Mouse (Mus musculus) hindbrain, embryonic 15.5 days (tissue): ENCODE results near the gene Afap1l2. TPM values are rescaled to one million over a fixed set of nuclear protein-coding genes. Genes with fewer than 3 reads are reported as not detected.

Experiments used
- ATAC-seq: fragments of 200-750 bp; cut with Nextera tagmentation; 2 replicates; pipeline ENCODE4 v1.8.0; 2017; ENCODE audit warnings: low read depth, moderate number of reproducible peaks, moderate TSS enrichment; ENCODE audit not compliant: low FRiP score
- H3K27ac ChIP-seq: fragments of 300-500 bp; sonication (generic); replicated peaks from 2 replicates; pipeline ENCODE4 v1.5.1; 2015; ENCODE audit warnings: mild to moderate bottlenecking, inconsistent platforms
- H3K27me3 ChIP-seq: fragments of 300-500 bp; sonication (generic); 2 replicates; pipeline ENCODE4 v1.6.1; 2015; ENCODE audit warnings: control low read depth, inconsistent platforms
- H3K36me3 ChIP-seq: fragments of 300-500 bp; sonication (generic); 2 replicates; pipeline ENCODE4 v1.6.1; 2015; ENCODE audit warnings: control low read depth, inconsistent platforms
- H3K4me1 ChIP-seq: fragments of 300-500 bp; sonication (generic); replicated peaks from 2 replicates; pipeline ENCODE4 v1.6.1; 2015; ENCODE audit warnings: control low read depth, inconsistent platforms
- H3K4me2 ChIP-seq: fragments of 300-500 bp; sonication (generic); 2 replicates; pipeline ENCODE4 v1.6.1; 2015; ENCODE audit warnings: moderate library complexity, mild to moderate bottlenecking, inconsistent platforms
- H3K4me3 ChIP-seq: fragments of 300-500 bp; sonication (generic); 2 replicates; pipeline ENCODE4 v1.5.1; 2015; ENCODE audit warnings: mild to moderate bottlenecking, inconsistent platforms
- H3K9ac ChIP-seq: fragments of 300-500 bp; sonication (generic); 2 replicates; pipeline ENCODE4 v1.6.1; 2015; ENCODE audit warnings: inconsistent platforms
- H3K9me3 ChIP-seq: fragments of 300-500 bp; sonication (generic); 2 replicates; pipeline ENCODE4 v1.6.1; 2016; ENCODE audit warnings: control low read depth, inconsistent platforms
- WGBS: fragments of 180-500 bp; shearing (Covaris S2); methylation state at CpG from one replicate; pipeline ENCODE4 v1.1.7; 2015; 5-methylcytosine and 5-hydroxymethylcytosine counted together
- polyA plus RNA-seq: library from polyadenylated mRNA; unstranded; fragments of >200 nt; fragmentation: Nextera tagmentation; extraction: Ambion mirVana; gene quantifications from 2 replicates; pipeline ENCODE4 v1.2.1, GENCODE M21; 2015

Gene Afap1l2
- polyA plus RNA-seq, 1 experiment from 2014 or later = 16.4 TPM

GRCm38 (mm10) chr19:57003460-57003810 is 4.6 kb downstream of the Afap1l2 start:
- Histone ChIP-seq H3K4me3 (no peak overlapping the region), H3K9ac (no peak overlapping the region), H3K9me3 (no peaks in the 10 kb centered on the region), H3K27ac (peak overlapping the region; percentile 53), H3K27me3 (peaks cover 13% of the 10 kb centered on the region), H3K4me1 (peaks cover 44% of the 10 kb centered on the region), H3K4me2 (peak overlapping the region; percentile 28), H3K36me3 (no peaks in the 10 kb centered on the region)
- WGBS = 40% methylated on average over 7 of the region's 7 CpGs
- ATAC-seq = peak; percentile 44

- H3K4me1 ChIP-seq = peaks cover 39% of the 10 kb centered on the region
- peak overlapping the region; percentile 46 for H3K27ac ChIP-seq
- WGBS = 69% methylated on average over 12 of the region's 12 CpGs
Observed at GRCm38 (mm10) chr19:57002741-57003459, 5.1 kb downstream of the Afap1l2 start.

GRCm38 (mm10) chr19:57001926-57002325 is 6.1 kb downstream of the Afap1l2 start:
- H3K9ac ChIP-seq = no peak overlapping the region
- no peak for ATAC-seq
- H3K27ac ChIP-seq = no peak overlapping the region

More at GRCm38 (mm10) chr19:57002741-57003459, 5.1 kb downstream of the Afap1l2 start:
- H3K36me3 ChIP-seq = no peaks in the 10 kb centered on the region
- H3K27me3 ChIP-seq = peaks cover 9% of the 10 kb centered on the region
- peak; percentile 6; the same call in 1 of the 2 replicates for ATAC-seq
- H3K4me2 ChIP-seq = peak overlapping the region; percentile 28
- no peak overlapping the region for H3K9ac ChIP-seq
- no peaks in the 10 kb centered on the region for H3K9me3 ChIP-seq
- H3K4me3 ChIP-seq = no peak overlapping the region

GRCm38 (mm10) chr19:57000592-57000991 is 7.4 kb downstream of the Afap1l2 start:
- Histone ChIP-seq H3K9me3 (no peaks in the 10 kb centered on the region), H3K4me3 (no peak overlapping the region), H3K36me3 (no peaks in the 10 kb centered on the region), H3K4me2 (no peak overlapping the region), H3K27me3 (no peaks in the 10 kb centered on the region), H3K9ac (no peak overlapping the region), H3K27ac (no peak overlapping the region), H3K4me1 (peaks cover 46% of the 10 kb centered on the region)
- no peak for ATAC-seq
- WGBS = 90% methylated on average over 5 of the region's 5 CpGs

More at GRCm38 (mm10) chr19:57001926-57002325, 6.1 kb downstream of the Afap1l2 start:
- H3K4me3 ChIP-seq = no peak overlapping the region
- H3K27me3 ChIP-seq = no peaks in the 10 kb centered on the region; the same call in 1 of the 2 replicates
- H3K36me3 ChIP-seq = no peaks in the 10 kb centered on the region
- H3K9me3 ChIP-seq = no peaks in the 10 kb centered on the region
- WGBS = 85% methylated on average over 4 of the region's 4 CpGs
- H3K4me2 ChIP-seq = no peak overlapping the region
- H3K4me1 ChIP-seq = peaks cover 41% of the 10 kb centered on the region

- no peaks in the 10 kb centered on the region for H3K27me3 ChIP-seq
- no peak overlapping the region for H3K4me3 ChIP-seq
- 51% methylated on average over 2 of the region's 2 CpGs for WGBS
- no peaks in the 10 kb centered on the region for H3K36me3 ChIP-seq
- H3K27ac ChIP-seq = peak overlapping the region; percentile 21; the same call in 1 of the 2 replicates
- peaks cover 48% of the 10 kb centered on the region for H3K4me1 ChIP-seq
- H3K9ac ChIP-seq = no peak overlapping the region
- ATAC-seq = peak; percentile 49; the same call in 1 of the 2 replicates
- no peak overlapping the region for H3K4me2 ChIP-seq
- no peaks in the 10 kb centered on the region for H3K9me3 ChIP-seq
Observed at GRCm38 (mm10) chr19:56999781-57000180, 8.2 kb downstream of the Afap1l2 start.

- Histone ChIP-seq H3K4me2 (no peak overlapping the region), H3K9me3 (no peaks in the 10 kb centered on the region), H3K4me3 (no peak overlapping the region), H3K36me3 (no peaks in the 10 kb centered on the region), H3K9ac (no peak overlapping the region), H3K27me3 (no peaks in the 10 kb centered on the region), H3K27ac (peak overlapping the region; percentile 66), H3K4me1 (peaks cover 48% of the 10 kb centered on the region)
- WGBS = 58% methylated on average over 2 of the region's 2 CpGs
- ATAC-seq = no peak
Observed at GRCm38 (mm10) chr19:56998910-56999309, 9.1 kb downstream of the Afap1l2 start.

GRCm38 (mm10) chr19:56998331-56998730 is 9.7 kb downstream of the Afap1l2 start:
- H3K36me3 ChIP-seq = no peaks in the 10 kb centered on the region
- peak overlapping the region; percentile 66 for H3K27ac ChIP-seq
- ATAC-seq = no peak
- peaks cover 46% of the 10 kb centered on the region for H3K4me1 ChIP-seq
- H3K4me2 ChIP-seq = no peak overlapping the region
- WGBS = 72% methylated on average over 4 of the region's 4 CpGs
- no peaks in the 10 kb centered on the region for H3K27me3 ChIP-seq
- H3K9ac ChIP-seq = no peak overlapping the region
- H3K4me3 ChIP-seq = no peak overlapping the region
- no peaks in the 10 kb centered on the region for H3K9me3 ChIP-seq

GRCm38 (mm10) chr19:56997164-56997599 is 10.8 kb downstream of the Afap1l2 start:
- ATAC-seq = peak; percentile 55; the same call in 1 of the 2 replicates
- 5% methylated on average over 10 of the region's 10 CpGs for WGBS
- Histone ChIP-seq H3K4me3 (no peak overlapping the region), H3K36me3 (no peaks in the 10 kb centered on the region), H3K27me3 (no peaks in the 10 kb centered on the region), H3K27ac (peak overlapping the region; percentile 39), H3K4me2 (peak overlapping the region; percentile 35), H3K4me1 (peaks cover 37% of the 10 kb centered on the region), H3K9me3 (no peaks in the 10 kb centered on the region), H3K9ac (no peak overlapping the region)

GRCm38 (mm10) chr19:56995441-56995840 is 12.6 kb downstream of the Afap1l2 start:
- Histone ChIP-seq H3K4me1 (peaks cover 32% of the 10 kb centered on the region), H3K27ac (no peak overlapping the region)

GRCm38 (mm10) chr19:56994653-56995052 is 13.4 kb downstream of the Afap1l2 start:
- H3K9ac ChIP-seq = no peak overlapping the region
- H3K27me3 ChIP-seq = no peaks in the 10 kb centered on the region
- peaks cover 40% of the 10 kb centered on the region for H3K4me1 ChIP-seq
- no peaks in the 10 kb centered on the region for H3K9me3 ChIP-seq
- H3K4me2 ChIP-seq = no peak overlapping the region
- no peak overlapping the region for H3K27ac ChIP-seq
- 51% methylated on average over 4 of the region's 4 CpGs for WGBS
- no peaks in the 10 kb centered on the region for H3K36me3 ChIP-seq
- ATAC-seq = no peak
- no peak overlapping the region for H3K4me3 ChIP-seq

More at GRCm38 (mm10) chr19:56995441-56995840, 12.6 kb downstream of the Afap1l2 start:
- H3K9me3 ChIP-seq = no peaks in the 10 kb centered on the region
- no peaks in the 10 kb centered on the region for H3K36me3 ChIP-seq
- H3K4me3 ChIP-seq = no peak overlapping the region
- 89% methylated on average over 4 of the region's 4 CpGs for WGBS
- no peaks in the 10 kb centered on the region for H3K27me3 ChIP-seq
- ATAC-seq = no peak
- no peak overlapping the region for H3K4me2 ChIP-seq
- H3K9ac ChIP-seq = no peak overlapping the region

GRCm38 (mm10) chr19:56993763-56994162 is 14.3 kb downstream of the Afap1l2 start:
- Histone ChIP-seq H3K4me3 (no peak overlapping the region), H3K36me3 (no peaks in the 10 kb centered on the region), H3K9me3 (no peaks in the 10 kb centered on the region), H3K27me3 (no peaks in the 10 kb centered on the region), H3K27ac (no peak overlapping the region), H3K4me1 (peaks cover 43% of the 10 kb centered on the region), H3K4me2 (no peak overlapping the region), H3K9ac (no peak overlapping the region)
- ATAC-seq = no peak
- 81% methylated on average over 4 of the region's 4 CpGs for WGBS

- no peaks in the 10 kb centered on the region for H3K27me3 ChIP-seq
- ATAC-seq = no peak
- H3K4me2 ChIP-seq = no peak overlapping the region
- H3K36me3 ChIP-seq = no peaks in the 10 kb centered on the region
- 77% methylated on average over 8 of the region's 8 CpGs for WGBS
- no peak overlapping the region for H3K9ac ChIP-seq
- H3K27ac ChIP-seq = no peak overlapping the region
- H3K4me1 ChIP-seq = peaks cover 46% of the 10 kb centered on the region
- no peak overlapping the region for H3K4me3 ChIP-seq
- no peaks in the 10 kb centered on the region for H3K9me3 ChIP-seq
Observed at GRCm38 (mm10) chr19:56992978-56993545, 15.0 kb downstream of the Afap1l2 start.
